Mouse (Mus musculus) liver, embryonic 11.5 days (tissue): ENCODE results near the gene Ccdc182. TPM values are rescaled to one million over a fixed set of nuclear protein-coding genes. Genes with fewer than 3 reads are reported as not detected.

Source experiments
- ATAC-seq: fragments of 200-750 bp; cut with Nextera tagmentation; replicated peaks from 2 replicates; pipeline ENCODE4 v1.8.0; 2017; ENCODE audit warnings: moderate number of reproducible peaks, mild to moderate bottlenecking, moderate TSS enrichment, moderate library complexity; ENCODE audit not compliant: low FRiP score
- DNase-seq: peaks from one replicate; pipeline ENCODE4 v3.0.0-alpha.2; 2017; ENCODE audit warnings: low spot score
- H3K27ac ChIP-seq: fragments of 300-500 bp; sonication (generic); 2 replicates; pipeline ENCODE4 v1.5.1; 2014; ENCODE audit warnings: mild to moderate bottlenecking, low read depth, low read length, control low read depth
- H3K27me3 ChIP-seq: fragments of 300-500 bp; sonication (generic); replicated peaks from 2 replicates; pipeline ENCODE4 v1.6.1; 2014; ENCODE audit warnings: low read length, mixed read lengths; ENCODE audit not compliant: control insufficient read depth, insufficient read depth
- H3K36me3 ChIP-seq: fragments of 300-500 bp; sonication (generic); 2 replicates; pipeline ENCODE4 v1.6.1; 2014; ENCODE audit warnings: mild to moderate bottlenecking, low read length, moderate library complexity, mixed read lengths; ENCODE audit not compliant: control insufficient read depth, insufficient read depth
- H3K4me1 ChIP-seq: fragments of 300-500 bp; sonication (generic); replicated peaks from 2 replicates; pipeline ENCODE4 v1.6.1; 2014; ENCODE audit warnings: low read length, mixed read lengths; ENCODE audit not compliant: control insufficient read depth, insufficient read depth
- H3K4me2 ChIP-seq: fragments of 300-500 bp; sonication (generic); 2 replicates; pipeline ENCODE4 v1.6.1; 2014; ENCODE audit warnings: mild to moderate bottlenecking, control low read depth, moderate library complexity
- H3K4me3 ChIP-seq: fragments of 300-500 bp; sonication (generic); 2 replicates; pipeline ENCODE4 v1.5.1; 2014; ENCODE audit warnings: low read depth, low read length, control low read depth
- H3K9ac ChIP-seq: fragments of 300-500 bp; sonication (generic); 2 replicates; pipeline ENCODE4 v1.6.1; 2014; ENCODE audit warnings: low read depth, low read length, control low read depth
- H3K9me3 ChIP-seq: fragments of 300-500 bp; sonication (generic); 2 replicates; pipeline ENCODE4 v1.6.1; 2016; ENCODE audit warnings: low read length, inconsistent platforms, mixed read lengths; ENCODE audit not compliant: control insufficient read depth
- WGBS: fragments of 180-500 bp; shearing (Covaris S2); extraction: QIAGEN DNeasy Blood & Tissue Kit; methylation state at CpG from one replicate; pipeline ENCODE4 v1.1.7; 2014; 5-methylcytosine and 5-hydroxymethylcytosine counted together
- polyA plus RNA-seq: library from polyadenylated mRNA; unstranded; fragments of >200 nt; fragmentation: Nextera tagmentation; extraction: Ambion mirVana; gene quantifications from 2 replicates; pipeline ENCODE4 v1.2.1, GENCODE M21; 2014

Ccdc182 gene
- polyA plus RNA-seq, 1 experiment from 2014 or later, result not detected

DNA sequence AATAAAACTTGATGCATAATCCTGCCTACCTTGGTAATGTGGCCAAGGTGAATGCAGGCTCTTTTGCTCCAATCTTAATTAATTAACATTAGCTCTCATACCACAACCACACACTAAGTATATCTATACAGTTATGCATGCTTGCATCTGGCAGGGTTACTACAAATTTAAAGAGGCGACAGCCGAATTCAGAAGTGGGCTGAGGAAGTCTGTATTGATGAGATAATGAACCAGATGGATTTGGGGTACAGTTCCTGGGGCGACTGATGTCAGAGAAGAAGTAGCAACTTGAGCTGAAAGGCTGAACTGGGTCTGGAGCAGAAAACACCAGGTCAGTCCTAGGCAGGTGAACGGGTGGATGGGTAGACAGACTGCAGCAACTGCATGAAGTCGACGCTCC lies 11.9 kb downstream of the Ccdc182 start:
- H3K4me1 ChIP-seq, result no peaks in the 10 kb centered on the region
- no peak overlapping the region for H3K27ac ChIP-seq
- no peak overlapping the region for H3K4me2 ChIP-seq
- H3K36me3 ChIP-seq, result no peaks in the 10 kb centered on the region
- H3K27me3 ChIP-seq, result no peaks in the 10 kb centered on the region
- no peaks in the 10 kb centered on the region for H3K9me3 ChIP-seq
- WGBS, result 56% methylated on average over 6 of the region's 6 CpGs
- no peak overlapping the region for H3K9ac ChIP-seq
- DNase-seq, result no peak
- no peak for ATAC-seq
- H3K4me3 ChIP-seq, result no peak overlapping the region

DNA sequence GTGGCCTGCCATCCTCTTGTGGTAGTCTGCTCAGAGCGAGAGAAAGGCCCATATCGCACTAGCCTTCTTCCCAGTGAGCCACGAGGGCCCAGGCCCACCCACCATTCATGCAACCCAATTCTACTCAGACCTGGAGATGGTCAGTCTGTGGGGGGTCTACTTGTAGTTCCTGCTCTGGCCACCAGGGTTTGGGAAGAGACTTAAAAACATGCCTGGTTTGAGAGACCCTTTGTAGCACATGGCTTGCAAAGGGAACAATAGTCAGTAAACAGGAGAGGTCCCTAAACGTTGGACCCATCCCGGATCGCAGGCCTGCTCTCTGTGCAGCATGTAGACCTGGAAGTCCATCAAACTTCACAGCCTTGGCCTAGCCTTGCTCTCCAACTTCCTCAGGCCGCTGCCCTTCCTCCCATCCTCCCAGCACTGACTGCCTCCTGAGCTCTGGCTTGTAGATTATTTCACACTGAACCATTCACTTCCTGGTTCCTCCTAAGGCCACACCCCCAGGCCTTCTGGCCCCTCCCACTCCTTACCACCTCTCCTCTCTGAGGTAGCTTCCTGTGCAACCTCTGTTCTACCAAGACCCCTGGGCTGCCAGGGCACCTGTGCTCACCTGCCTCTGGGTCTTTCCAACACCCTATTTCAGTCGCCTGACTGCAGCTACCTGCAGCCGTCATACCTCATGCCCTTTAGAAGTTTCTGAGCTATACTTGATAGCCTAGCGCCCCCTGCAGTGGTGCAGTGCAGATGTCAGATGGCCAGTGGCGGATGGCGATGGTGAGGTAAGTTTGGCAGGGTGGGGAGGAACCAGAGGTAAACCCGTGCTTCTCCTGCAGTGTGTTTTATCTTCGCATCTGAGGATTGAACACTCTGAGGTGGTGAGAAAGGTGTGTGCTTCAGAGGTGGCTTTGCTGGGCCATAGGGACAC lies 14.0 kb downstream of the Ccdc182 start:
- no peak overlapping the region for H3K4me2 ChIP-seq
- 0 out of 2 replicates have a peak, but pooled peaks have one; percentile 39 for ATAC-seq
- H3K27me3 ChIP-seq, result no peaks in the 10 kb centered on the region
- WGBS, result 75% methylated on average over 14 of the region's 14 CpGs
- H3K9me3 ChIP-seq, result no peaks in the 10 kb centered on the region
- H3K4me1 ChIP-seq, result peaks cover 10% of the 10 kb centered on the region
- H3K4me3 ChIP-seq, result no peak overlapping the region
- no peak overlapping the region for H3K9ac ChIP-seq
- DNase-seq, result no peak
- H3K27ac ChIP-seq, result no peak overlapping the region
- no peaks in the 10 kb centered on the region for H3K36me3 ChIP-seq

- H3K27me3 ChIP-seq, result no peaks in the 10 kb centered on the region
- WGBS, result 73% methylated on average over 10 of the region's 10 CpGs
- H3K4me2 ChIP-seq, result no peak overlapping the region
- no peak overlapping the region for H3K27ac ChIP-seq
- no peaks in the 10 kb centered on the region for H3K36me3 ChIP-seq
- no peak for ATAC-seq
- no peak overlapping the region for H3K4me3 ChIP-seq
- peaks cover 20% of the 10 kb centered on the region for H3K4me1 ChIP-seq
- H3K9me3 ChIP-seq, result no peaks in the 10 kb centered on the region
- DNase-seq, result no peak
- H3K9ac ChIP-seq, result no peak overlapping the region
Measured at GRCm38 (mm10) chr11:88309059-88309700, 15.3 kb downstream of the Ccdc182 start.

DNA sequence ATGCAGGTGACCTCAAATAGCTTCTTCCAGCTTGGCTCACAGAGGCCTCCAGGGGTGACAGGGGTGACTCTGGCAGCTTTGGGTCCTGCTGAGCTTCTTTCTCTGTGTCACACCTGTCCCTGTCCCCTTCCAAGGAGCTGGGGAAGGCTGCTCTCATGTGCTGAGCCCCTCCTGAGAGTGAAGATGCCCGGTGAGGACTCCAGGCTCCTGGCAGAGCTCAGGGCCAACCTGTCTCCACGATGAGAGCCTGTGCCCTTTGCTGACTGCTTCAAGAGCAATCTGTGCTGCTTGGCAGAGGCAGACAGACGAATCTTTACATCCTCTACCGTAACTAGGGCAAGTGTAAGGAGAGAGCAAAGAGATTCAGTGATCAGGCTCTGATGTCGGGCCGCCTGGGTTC lies 16.9 kb downstream of the Ccdc182 start:
- no peaks in the 10 kb centered on the region for H3K9me3 ChIP-seq
- no peaks in the 10 kb centered on the region for H3K36me3 ChIP-seq
- H3K27me3 ChIP-seq, result no peaks in the 10 kb centered on the region; the same call in 1 of the 2 replicates
- no peak for DNase-seq
- peaks cover 27% of the 10 kb centered on the region for H3K4me1 ChIP-seq
- H3K9ac ChIP-seq, result no peak overlapping the region
- WGBS, result 72% methylated on average over 6 of the region's 6 CpGs
- no peak overlapping the region for H3K4me3 ChIP-seq
- no peak overlapping the region for H3K27ac ChIP-seq
- no peak for ATAC-seq
- no peak overlapping the region for H3K4me2 ChIP-seq

GRCm38 (mm10) chr11:88311606-88312005 lies 17.7 kb downstream of the Ccdc182 start:
- H3K9ac ChIP-seq, result no peak overlapping the region
- no peaks in the 10 kb centered on the region for H3K36me3 ChIP-seq
- no peak overlapping the region for H3K27ac ChIP-seq
- peaks cover 28% of the 10 kb centered on the region for H3K4me1 ChIP-seq
- no peak overlapping the region for H3K4me3 ChIP-seq
- no peak for DNase-seq
- 59% methylated on average over 7 of the region's 7 CpGs for WGBS
- no peaks in the 10 kb centered on the region for H3K9me3 ChIP-seq
- H3K4me2 ChIP-seq, result no peak overlapping the region
- H3K27me3 ChIP-seq, result no peaks in the 10 kb centered on the region; the same call in 1 of the 2 replicates
- ATAC-seq, result no peak

DNA sequence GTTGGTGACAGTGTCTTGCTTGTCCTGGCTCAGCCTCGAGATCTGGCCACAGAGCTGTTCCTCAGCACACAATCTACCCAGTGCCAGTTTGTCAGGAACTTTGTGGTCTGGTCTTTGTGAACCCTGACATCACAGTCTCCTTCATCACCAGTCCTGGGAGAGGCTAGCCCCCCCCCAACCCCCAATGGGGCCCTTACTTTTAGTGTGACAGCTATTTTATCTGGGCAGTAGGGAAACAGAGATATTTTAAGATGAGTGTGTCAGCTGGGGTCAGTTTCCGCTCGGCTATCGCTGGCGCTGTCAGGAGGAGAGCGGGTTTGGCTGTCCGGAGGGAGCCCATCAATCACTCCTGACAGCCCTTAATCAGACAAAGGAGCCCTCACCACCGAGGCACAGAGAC lies 19.7 kb downstream of the Ccdc182 start:
- 4% methylated on average over 8 of the region's 8 CpGs for WGBS
- no peaks in the 10 kb centered on the region; the same call in 1 of the 2 replicates for H3K27me3 ChIP-seq
- H3K4me2 ChIP-seq, result peak overlapping the region; percentile 24
- H3K36me3 ChIP-seq, result no peaks in the 10 kb centered on the region
- H3K27ac ChIP-seq, result no peak overlapping the region
- peaks cover 28% of the 10 kb centered on the region for H3K4me1 ChIP-seq
- H3K9me3 ChIP-seq, result no peaks in the 10 kb centered on the region
- peak; percentile 52 for DNase-seq
- ATAC-seq, result peak; percentile 39
- no peak overlapping the region for H3K9ac ChIP-seq
- no peak overlapping the region for H3K4me3 ChIP-seq

DNA sequence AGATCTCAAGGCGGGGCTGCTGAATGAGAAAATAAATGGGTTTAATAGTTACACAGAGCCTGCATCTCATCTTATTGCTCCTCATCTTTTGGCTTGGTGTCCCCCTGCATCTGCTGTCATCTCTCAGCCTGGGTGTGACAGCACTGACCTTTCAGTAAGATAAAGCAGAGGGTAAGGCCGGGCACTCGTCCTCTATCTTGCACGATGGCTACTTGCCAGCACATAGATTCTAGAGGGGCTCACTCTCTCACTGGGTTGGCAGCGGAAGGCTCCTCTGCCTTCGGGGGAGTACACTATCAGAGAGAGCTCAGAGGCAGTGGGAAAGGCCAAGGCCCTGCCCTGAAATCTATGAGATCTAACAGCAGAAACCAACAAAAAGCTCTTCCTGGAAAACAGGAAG lies 20.6 kb downstream of the Ccdc182 start:
- no peak overlapping the region for H3K4me3 ChIP-seq
- DNase-seq (no peak), ATAC-seq (no peak)
- no peaks in the 10 kb centered on the region; the same call in 1 of the 2 replicates for H3K27me3 ChIP-seq
- no peak overlapping the region for H3K4me2 ChIP-seq
- H3K27ac ChIP-seq, result no peak overlapping the region
- H3K9ac ChIP-seq, result no peak overlapping the region
- 27% methylated on average over 6 of the region's 6 CpGs for WGBS
- H3K4me1 ChIP-seq, result peaks cover 28% of the 10 kb centered on the region
- no peaks in the 10 kb centered on the region for H3K9me3 ChIP-seq
- H3K36me3 ChIP-seq, result no peaks in the 10 kb centered on the region

DNA sequence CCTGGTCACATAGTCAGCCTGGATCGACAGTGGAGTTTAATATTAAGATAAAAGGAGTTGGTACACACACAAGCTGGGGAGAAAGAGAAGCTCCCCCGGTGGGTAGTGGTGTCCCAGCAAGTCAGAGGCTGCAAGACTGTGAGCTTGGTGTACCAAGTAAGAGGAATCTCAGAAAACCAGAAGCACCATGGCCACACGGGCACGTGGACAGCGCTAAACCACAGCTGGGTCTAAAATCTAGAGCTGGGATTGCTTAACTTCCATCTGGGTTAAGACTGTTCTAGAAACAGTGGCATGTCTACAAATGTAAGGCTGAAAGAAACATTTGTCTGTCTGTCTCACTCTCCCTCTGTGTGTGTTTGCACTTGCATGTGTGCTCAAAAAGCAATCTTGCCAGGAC lies 21.5 kb downstream of the Ccdc182 start:
- Histone ChIP-seq H3K9me3 (no peaks in the 10 kb centered on the region), H3K4me3 (no peak overlapping the region), H3K36me3 (no peaks in the 10 kb centered on the region), H3K9ac (no peak overlapping the region), H3K27ac (no peak overlapping the region), H3K4me1 (peaks cover 28% of the 10 kb centered on the region), H3K4me2 (no peak overlapping the region), H3K27me3 (no peaks in the 10 kb centered on the region; the same call in 1 of the 2 replicates)
- DNase-seq (no peak), ATAC-seq (no peak)
- WGBS, result 45% methylated on average over 5 of the region's 5 CpGs
